Mouse (Mus musculus) intestine, embryonic 15.5 days (tissue): ENCODE measurements around the gene Fam189b. TPM values are rescaled to one million over a fixed set of nuclear protein-coding genes. Genes with fewer than 3 reads are reported as not detected.

ENCODE experiments used
- ATAC-seq: fragments of 200-750 bp; cut with Nextera tagmentation; 2 replicates; pipeline ENCODE4 v1.8.0; 2017; ENCODE audit warnings: moderate TSS enrichment, moderate library complexity
- H3K27ac ChIP-seq: fragments of 300-500 bp; sonication (generic); 2 replicates; pipeline ENCODE4 v1.5.1; 2015; ENCODE audit warnings: mild to moderate bottlenecking, inconsistent platforms
- H3K27me3 ChIP-seq: fragments of 300-500 bp; sonication (generic); replicated peaks from 2 replicates; pipeline ENCODE4 v1.6.1; 2015; ENCODE audit warnings: inconsistent platforms
- H3K36me3 ChIP-seq: fragments of 300-500 bp; sonication (generic); 2 replicates; pipeline ENCODE4 v1.6.1; 2015; ENCODE audit warnings: inconsistent platforms
- H3K4me1 ChIP-seq: fragments of 300-500 bp; sonication (generic); replicated peaks from 2 replicates; pipeline ENCODE4 v1.6.1; 2015; ENCODE audit warnings: inconsistent platforms
- H3K4me2 ChIP-seq: fragments of 300-500 bp; sonication (generic); replicated peaks from 2 replicates; pipeline ENCODE4 v1.6.1; 2015; ENCODE audit warnings: mild to moderate bottlenecking, inconsistent platforms
- H3K4me3 ChIP-seq: fragments of 300-500 bp; sonication (generic); replicated peaks from 2 replicates; pipeline ENCODE4 v1.5.1; 2015; ENCODE audit warnings: inconsistent platforms
- H3K9ac ChIP-seq: fragments of 300-500 bp; sonication (generic); 2 replicates; pipeline ENCODE4 v1.6.1; 2015; ENCODE audit warnings: inconsistent platforms
- H3K9me3 ChIP-seq: fragments of 300-500 bp; sonication (generic); 2 replicates; pipeline ENCODE4 v1.6.1; 2016; ENCODE audit warnings: inconsistent platforms
- WGBS: fragments of 180-500 bp; shearing (Covaris S2); methylation state at CpG from one replicate; pipeline ENCODE4 v1.1.7; 2015; 5-methylcytosine and 5-hydroxymethylcytosine counted together
- microRNA counts: library from miRNA; unstranded; fragments of <30 nt; microRNA quantifications from one replicate; lab custom pipeline; 2016
- polyA plus RNA-seq: library from polyadenylated mRNA; unstranded; fragments of >200 nt; fragmentation: Nextera tagmentation; extraction: Ambion mirVana; gene quantifications from 2 replicates; pipeline ENCODE4 v1.2.1, GENCODE M21; 2015

Gene Fam189b
- polyA plus RNA-seq, 1 experiment from 2014 or later, result 17.9 TPM

GRCm38 (mm10) chr3:89238494-89238893 lies 55.6 kb downstream of the Fam189b start:
- 57% methylated on average over 12 of the region's 12 CpGs for WGBS
- Histone ChIP-seq H3K27me3 (no peaks in the 10 kb centered on the region), H3K36me3 (no peaks in the 10 kb centered on the region), H3K4me1 (peaks cover 12% of the 10 kb centered on the region), H3K9me3 (no peaks in the 10 kb centered on the region), H3K4me2 (peak overlapping the region; percentile 32), H3K9ac (no peak overlapping the region), H3K4me3 (no peak overlapping the region), H3K27ac (no peak overlapping the region)
- ATAC-seq, result peak; percentile 75

MicroRNA genes within 50 kb of the gene (microRNA counts, 519-probe panel; counts per million panel counts)
- 97.1 counts per million, percentile 29 among the panel's probes with 10 or more counts for microRNA mmu-miR-92b (lab: Ali Mortazavi, UCI)

Other genes with a start within 250 kb of the Fam189b start
- 16.4 and 17.0 TPM in 2 replicates for gene Ash1l, start 232.5 kb upstream of the Fam189b start, polyA plus RNA-seq
- 163 and 171 TPM in 2 replicates for gene Dap3, start 232.0 kb upstream of the Fam189b start, polyA plus RNA-seq
- 25.6 and 26.6 TPM in 2 replicates for gene Rusc1, start 89.8 kb upstream of the Fam189b start, polyA plus RNA-seq
- 0.08 TPM in 1 of 2 replicates, not detected in the other for gene Gm43738, start 82.0 kb upstream of the Fam189b start, polyA plus RNA-seq
- gene Fdps, start 81.2 kb upstream of the Fam189b start, polyA plus RNA-seq, result 481 and 531 TPM in 2 replicates
- 58.8 and 74.1 TPM in 2 replicates for gene Pklr, start 47.0 kb upstream of the Fam189b start, polyA plus RNA-seq
- 2.4 and 2.6 TPM in 2 replicates for gene Hcn3, start 22.9 kb upstream of the Fam189b start, polyA plus RNA-seq
- 21.2 and 25.4 TPM in 2 replicates for gene Clk2, start 18.3 kb upstream of the Fam189b start, polyA plus RNA-seq
- gene Scamp3, start 5.7 kb upstream of the Fam189b start, polyA plus RNA-seq, result 115 and 124 TPM in 2 replicates
- 53.5 and 53.7 TPM in 2 replicates for gene Gba, start 19.8 kb downstream of the Fam189b start, polyA plus RNA-seq
- gene Thbs3, start 32.0 kb downstream of the Fam189b start, polyA plus RNA-seq, result 20.4 and 23.0 TPM in 2 replicates
- gene Mtx1, start 43.9 kb downstream of the Fam189b start, polyA plus RNA-seq, result 214 and 222 TPM in 2 replicates
- gene Muc1, start 45.9 kb downstream of the Fam189b start, polyA plus RNA-seq, result 10.1 and 19.7 TPM in 2 replicates
- 348 and 351 TPM in 2 replicates for gene Krtcap2, start 62.8 kb downstream of the Fam189b start, polyA plus RNA-seq
- 2.9 and 4.1 TPM in 2 replicates for gene Trim46, start 63.2 kb downstream of the Fam189b start, polyA plus RNA-seq
- gene Dpm3, start 76.2 kb downstream of the Fam189b start, polyA plus RNA-seq, result 131 and 134 TPM in 2 replicates
- 60.6 and 63.9 TPM in 2 replicates for gene Slc50a1, start 87.4 kb downstream of the Fam189b start, polyA plus RNA-seq
- gene Efna1, start 98.0 kb downstream of the Fam189b start, polyA plus RNA-seq, result 57.9 and 58.5 TPM in 2 replicates
- gene Efna3, start 139.8 kb downstream of the Fam189b start, polyA plus RNA-seq, result 9.0 and 9.2 TPM in 2 replicates
- 16.9 and 18.1 TPM in 2 replicates for gene Efna4, start 154.9 kb downstream of the Fam189b start, polyA plus RNA-seq
- gene Adam15, start 166.9 kb downstream of the Fam189b start, polyA plus RNA-seq, result 45.5 and 49.5 TPM in 2 replicates
- gene Dcst2, start 178.8 kb downstream of the Fam189b start, polyA plus RNA-seq, result 1.4 and 1.5 TPM in 2 replicates
- gene Dcst1, start 182.1 kb downstream of the Fam189b start, polyA plus RNA-seq, result 1.6 and 1.9 TPM in 2 replicates
- gene Zbtb7b, start 211.6 kb downstream of the Fam189b start, polyA plus RNA-seq, result 8.9 and 10.4 TPM in 2 replicates
- gene Lenep, start 219.7 kb downstream of the Fam189b start, polyA plus RNA-seq, result not detected in 2 replicates
- 32.9 and 33.3 TPM in 2 replicates for gene Flad1, start 228.7 kb downstream of the Fam189b start, polyA plus RNA-seq
- gene Cks1b, start 235.2 kb downstream of the Fam189b start, polyA plus RNA-seq, result 383 and 386 TPM in 2 replicates
- gene Shc1, start 235.3 kb downstream of the Fam189b start, polyA plus RNA-seq, result 85.6 and 87.3 TPM in 2 replicates
- 32.7 and 33.2 TPM in 2 replicates for gene Pygo2, start 247.1 kb downstream of the Fam189b start, polyA plus RNA-seq